Mouse (Mus musculus): Measurements from ENCODE around the gene Hist1h4m.

GRCm38 (mm10) chr13:21852215-21852945 lies 40.8 kb downstream of the Hist1h4m start:
- TF ChIP-seq CTCF (conservative IDR thresholded peaks at IDR 0.05; ENCODE audit: low read length) (no peak), NANOG (IDR thresholded peaks at IDR 0.05; ENCODE audit: borderline replicate concordance, low read length) (no peak), POU5F1 (IDR thresholded peaks at IDR 0.05; ENCODE audit: borderline replicate concordance, low read length) (no peak)
